Mouse (Mus musculus): Measurements from ENCODE around the gene Wwc1. TPM values are rescaled to one million over a fixed set of nuclear protein-coding genes. Genes with fewer than 3 reads are reported as not detected.

Wwc1 gene
- polyA plus RNA-seq, 1 experiment from 2014 or later = 2.1 TPM

- Histone ChIP-seq H3K36me3 (ENCODE audit: control insufficient read depth, insufficient read depth, low read length) (no peaks in the 10 kb centered on the region), H3K4me3 (ENCODE audit: low read depth, low read length) (no peak overlapping the region), H3K27me3 (ENCODE audit: control insufficient read depth, insufficient read depth, low read length) (no peaks in the 10 kb centered on the region), H3K27ac (replicated peaks; ENCODE audit: low read depth, low read length) (no peak overlapping the region), H3K9ac (ENCODE audit: low read length) (no peak overlapping the region), H3K9me3 (ENCODE audit: control insufficient read depth, low read length) (no peaks in the 10 kb centered on the region), H3K4me2 (ENCODE audit: low read depth, severe bottlenecking) (no peak overlapping the region), H3K4me1 (ENCODE audit: control insufficient read depth, insufficient read depth, low read length) (no peaks in the 10 kb centered on the region)
- ATAC-seq (ENCODE audit: insufficient number of reproducible peaks, low FRiP score, low TSS enrichment, low read depth) (no peak), DNase-seq (ENCODE audit: low spot score) (no peak)
- WGBS = 66% methylated on average over 9 of the region's 9 CpGs
Measured at GRCm38 (mm10) chr11:35919856-35920503, 60.3 kb downstream of the Wwc1 start.

- Histone ChIP-seq H3K4me3 (ENCODE audit: low read depth, low read length) (no peak overlapping the region), H3K27me3 (ENCODE audit: control insufficient read depth, insufficient read depth, low read length) (no peaks in the 10 kb centered on the region), H3K9ac (ENCODE audit: low read length) (no peak overlapping the region), H3K27ac (replicated peaks; ENCODE audit: low read depth, low read length) (no peak overlapping the region), H3K9me3 (ENCODE audit: control insufficient read depth, low read length) (no peaks in the 10 kb centered on the region), H3K4me1 (ENCODE audit: control insufficient read depth, insufficient read depth, low read length) (no peaks in the 10 kb centered on the region), H3K36me3 (ENCODE audit: control insufficient read depth, insufficient read depth, low read length) (no peaks in the 10 kb centered on the region), H3K4me2 (ENCODE audit: low read depth, severe bottlenecking) (no peak overlapping the region)
- DNase-seq (ENCODE audit: low spot score) (no peak), ATAC-seq (ENCODE audit: insufficient number of reproducible peaks, low FRiP score, low TSS enrichment, low read depth) (no peak)
- 64% methylated on average over 2 of the region's 2 CpGs for WGBS
Measured at GRCm38 (mm10) chr11:35919383-35919782, 60.9 kb downstream of the Wwc1 start.

GRCm38 (mm10) chr11:35916466-35917185 lies 63.7 kb downstream of the Wwc1 start:
- no peak overlapping the region for H3K4me2 ChIP-seq (ENCODE audit: low read depth, severe bottlenecking)
- no peak for DNase-seq (ENCODE audit: low spot score)
- no peaks in the 10 kb centered on the region for H3K36me3 ChIP-seq (ENCODE audit: control insufficient read depth, insufficient read depth, low read length)
- no peak overlapping the region for H3K4me3 ChIP-seq (ENCODE audit: low read depth, low read length)
- no peak overlapping the region for H3K27ac ChIP-seq (replicated peaks; ENCODE audit: low read depth, low read length)
- no peaks in the 10 kb centered on the region for H3K27me3 ChIP-seq (ENCODE audit: control insufficient read depth, insufficient read depth, low read length)
- ATAC-seq (ENCODE audit: insufficient number of reproducible peaks, low FRiP score, low TSS enrichment, low read depth) = no peak
- H3K4me1 ChIP-seq (ENCODE audit: control insufficient read depth, insufficient read depth, low read length) = no peaks in the 10 kb centered on the region
- WGBS = 84% methylated on average over 8 of the region's 8 CpGs
- no peaks in the 10 kb centered on the region for H3K9me3 ChIP-seq (ENCODE audit: control insufficient read depth, low read length)
- no peak overlapping the region for H3K9ac ChIP-seq (ENCODE audit: low read length)

GRCm38 (mm10) chr11:35915546-35915945 lies 64.8 kb downstream of the Wwc1 start:
- 67% methylated on average over 8 of the region's 8 CpGs for WGBS
- no peaks in the 10 kb centered on the region for H3K36me3 ChIP-seq (ENCODE audit: control insufficient read depth, insufficient read depth, low read length)
- H3K4me2 ChIP-seq (ENCODE audit: low read depth, severe bottlenecking) = no peak overlapping the region
- H3K4me3 ChIP-seq (ENCODE audit: low read depth, low read length) = no peak overlapping the region
- H3K27me3 ChIP-seq (ENCODE audit: control insufficient read depth, insufficient read depth, low read length) = no peaks in the 10 kb centered on the region
- H3K9me3 ChIP-seq (ENCODE audit: control insufficient read depth, low read length) = no peaks in the 10 kb centered on the region
- no peaks in the 10 kb centered on the region for H3K4me1 ChIP-seq (ENCODE audit: control insufficient read depth, insufficient read depth, low read length)
- no peak overlapping the region for H3K9ac ChIP-seq (ENCODE audit: low read length)
- no peak overlapping the region for H3K27ac ChIP-seq (replicated peaks; ENCODE audit: low read depth, low read length)
- no peak for ATAC-seq (ENCODE audit: insufficient number of reproducible peaks, low FRiP score, low TSS enrichment, low read depth)
- DNase-seq (ENCODE audit: low spot score) = no peak

GRCm38 (mm10) chr11:35913418-35914044 lies 66.8 kb downstream of the Wwc1 start:
- Histone ChIP-seq H3K4me3 (ENCODE audit: low read depth, low read length) (no peak overlapping the region), H3K27ac (replicated peaks; ENCODE audit: low read depth, low read length) (no peak overlapping the region), H3K9ac (ENCODE audit: low read length) (no peak overlapping the region), H3K4me2 (ENCODE audit: low read depth, severe bottlenecking) (no peak overlapping the region), H3K9me3 (ENCODE audit: control insufficient read depth, low read length) (no peaks in the 10 kb centered on the region), H3K36me3 (ENCODE audit: control insufficient read depth, insufficient read depth, low read length) (no peaks in the 10 kb centered on the region), H3K27me3 (ENCODE audit: control insufficient read depth, insufficient read depth, low read length) (no peaks in the 10 kb centered on the region), H3K4me1 (ENCODE audit: control insufficient read depth, insufficient read depth, low read length) (no peaks in the 10 kb centered on the region)
- no peak for DNase-seq (ENCODE audit: low spot score)
- no peak for ATAC-seq (ENCODE audit: insufficient number of reproducible peaks, low FRiP score, low TSS enrichment, low read depth)
- 67% methylated on average over 6 of the region's 6 CpGs for WGBS

GRCm38 (mm10) chr11:35904955-35905550 lies 75.3 kb downstream of the Wwc1 start:
- ATAC-seq (ENCODE audit: insufficient number of reproducible peaks, low FRiP score, low TSS enrichment, low read depth) (no peak), DNase-seq (ENCODE audit: low spot score) (no peak)
- WGBS = 85% methylated on average over 7 of the region's 7 CpGs

GRCm38 (mm10) chr11:35903079-35903478 lies 77.2 kb downstream of the Wwc1 start:
- 93% methylated on average over 9 of the region's 9 CpGs for WGBS
- no peak overlapping the region for H3K4me2 ChIP-seq (ENCODE audit: low read depth, severe bottlenecking)

More at GRCm38 (mm10) chr11:35904955-35905550, 75.3 kb downstream of the Wwc1 start:
- Histone ChIP-seq H3K9ac (ENCODE audit: low read length) (no peak overlapping the region), H3K9me3 (ENCODE audit: control insufficient read depth, low read length) (no peaks in the 10 kb centered on the region), H3K4me1 (ENCODE audit: control insufficient read depth, insufficient read depth, low read length) (no peaks in the 10 kb centered on the region), H3K27ac (replicated peaks; ENCODE audit: low read depth, low read length) (no peak overlapping the region), H3K4me3 (ENCODE audit: low read depth, low read length) (no peak overlapping the region), H3K36me3 (ENCODE audit: control insufficient read depth, insufficient read depth, low read length) (no peaks in the 10 kb centered on the region), H3K27me3 (ENCODE audit: control insufficient read depth, insufficient read depth, low read length) (no peaks in the 10 kb centered on the region), H3K4me2 (ENCODE audit: low read depth, severe bottlenecking) (no peak overlapping the region)

GRCm38 (mm10) chr11:35899946-35900345 lies 80.4 kb downstream of the Wwc1 start:
- no peak for DNase-seq (ENCODE audit: low spot score)
- no peaks in the 10 kb centered on the region for H3K4me1 ChIP-seq (ENCODE audit: control insufficient read depth, insufficient read depth, low read length)
- H3K27me3 ChIP-seq (ENCODE audit: control insufficient read depth, insufficient read depth, low read length) = no peaks in the 10 kb centered on the region
- no peaks in the 10 kb centered on the region for H3K36me3 ChIP-seq (ENCODE audit: control insufficient read depth, insufficient read depth, low read length)
- 73% methylated on average over 9 of the region's 9 CpGs for WGBS
- no peak for ATAC-seq (ENCODE audit: insufficient number of reproducible peaks, low FRiP score, low TSS enrichment, low read depth)
- no peak overlapping the region for H3K4me3 ChIP-seq (ENCODE audit: low read depth, low read length)
- H3K27ac ChIP-seq (replicated peaks; ENCODE audit: low read depth, low read length) = no peak overlapping the region
- no peak overlapping the region for H3K4me2 ChIP-seq (ENCODE audit: low read depth, severe bottlenecking)
- H3K9ac ChIP-seq (ENCODE audit: low read length) = no peak overlapping the region
- H3K9me3 ChIP-seq (ENCODE audit: control insufficient read depth, low read length) = no peaks in the 10 kb centered on the region

More at GRCm38 (mm10) chr11:35903079-35903478, 77.2 kb downstream of the Wwc1 start:
- H3K36me3 ChIP-seq (ENCODE audit: control insufficient read depth, insufficient read depth, low read length) = no peaks in the 10 kb centered on the region
- no peak overlapping the region for H3K9ac ChIP-seq (ENCODE audit: low read length)
- H3K9me3 ChIP-seq (ENCODE audit: control insufficient read depth, low read length) = no peaks in the 10 kb centered on the region
- DNase-seq (ENCODE audit: low spot score) (no peak), ATAC-seq (ENCODE audit: insufficient number of reproducible peaks, low FRiP score, low TSS enrichment, low read depth) (no peak)
- no peak overlapping the region for H3K4me3 ChIP-seq (ENCODE audit: low read depth, low read length)
- H3K27me3 ChIP-seq (ENCODE audit: control insufficient read depth, insufficient read depth, low read length) = no peaks in the 10 kb centered on the region
- no peak overlapping the region for H3K27ac ChIP-seq (replicated peaks; ENCODE audit: low read depth, low read length)
- no peaks in the 10 kb centered on the region for H3K4me1 ChIP-seq (ENCODE audit: control insufficient read depth, insufficient read depth, low read length)
